Mouse (Mus musculus): ENCODE data around the gene Tmem60. TPM values are rescaled to one million over a fixed set of nuclear protein-coding genes. Genes with fewer than 3 reads are reported as not detected.

The Tmem60 gene
- polyA plus RNA-seq (2012; ENCODE audit: low replicate concordance) = 1.7 and 5.1 TPM in 2 replicates

GRCm38 (mm10) chr5:20881915-20882800 is at the start of gene Tmem60, which contains the start of gene Phtf2:
TSS of gene Tmem60 (plus strand) at chr5:20882191.
TSS of gene Phtf2 (minus strand) at chr5:20882124.

Other genes starting within 250 kb of the Tmem60 start
- gene Phtf2, start 67 bp upstream of the Tmem60 start, polyA plus RNA-seq (2012; ENCODE audit: low replicate concordance) = 0.67 and 6.4 TPM in 2 replicates
- 18.3 and 29.2 TPM in 2 replicates for gene Rsbn1l, start 74.2 kb downstream of the Tmem60 start, polyA plus RNA-seq (2012; ENCODE audit: low replicate concordance)
- gene Ptpn12, start 173.7 kb downstream of the Tmem60 start, polyA plus RNA-seq (2012; ENCODE audit: low replicate concordance) = 9.1 and 23.0 TPM in 2 replicates